Mouse (Mus musculus) testis, adult 2 months (tissue): Measurements from ENCODE around the gene H3f3b.

ENCODE experiments used
- CTCF ChIP-seq: fragments of 200-500 bp; IDR thresholded peaks from 2 replicates; pipeline ENCODE4 v1.5.1; 2012; ENCODE audit warnings: low read depth, mild to moderate bottlenecking, inconsistent platforms, low read length, moderate library complexity; ENCODE audit not compliant: control insufficient read depth, insufficient read depth, insufficient replicate concordance
- POLR2A ChIP-seq: fragments of 200-500 bp; IDR thresholded peaks from 2 replicates; pipeline ENCODE4 v1.6.1; 2012; ENCODE audit warnings: low read depth, mild to moderate bottlenecking, inconsistent platforms, low read length, moderate library complexity; ENCODE audit not compliant: control insufficient read depth

GRCm38 (mm10) chr11:116008832-116009375 is 18.9 kb downstream of the H3f3b start:
- TF ChIP-seq CTCF (no peak), POLR2A (no peak)
